Comparison of ENCODE assay signal across 19 mouse cellular contexts in the genomic region with DNA sequence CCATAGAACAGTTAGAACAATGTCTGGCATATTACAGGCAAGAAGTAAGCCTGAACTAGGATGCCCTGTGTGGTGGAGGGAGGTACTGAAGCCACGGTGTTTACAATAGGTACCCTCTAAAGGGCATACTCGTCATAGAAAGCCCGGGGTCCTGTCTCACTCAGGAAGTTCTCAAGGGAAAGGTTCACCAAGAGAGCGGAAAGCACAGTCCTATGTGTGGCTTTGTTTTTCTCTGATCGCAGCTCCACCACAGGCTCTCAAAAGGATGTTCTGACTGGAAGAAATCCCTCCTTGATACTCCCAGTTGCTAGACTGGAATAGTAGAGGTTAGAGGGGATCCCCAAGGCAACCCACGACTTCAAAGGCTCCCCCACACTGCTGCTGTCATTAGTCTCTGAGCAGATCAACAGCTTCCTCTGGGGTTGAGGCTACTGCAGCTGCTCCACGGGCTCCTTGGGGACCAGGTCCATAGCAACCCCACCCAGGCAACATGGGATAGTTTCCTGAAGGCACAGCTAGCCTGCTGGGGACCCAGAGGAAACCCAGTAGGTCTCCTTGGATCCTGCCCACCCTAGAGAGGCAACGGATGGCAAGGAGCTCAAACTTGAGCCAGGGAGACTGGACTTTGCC. TPM values are rescaled to one million over a fixed set of nuclear protein-coding genes. Genes with fewer than 3 reads are reported as not detected.
DNase-seq lines count a peak whose midpoint lies in the region; TF ChIP-seq lines count a peak whose summit lies in the region.
"Had no signal": no experiment of that assay in that cellular context is flagged by ENCODE, and none has a peak within 500 bp of the region (broad histone marks: within the 10 kb centered on the region; RNA-seq: fewer than 3 reads in every experiment).

No protein-coding gene starts in this region.

- TF ChIP-seq CTCF in gastrocnemius, adult 2 months (IDR thresholded peaks at IDR 0.05) = no peak

- H3K27ac ChIP-seq in gastrocnemius, adult 2 months = peak overlapping the region; percentile 86
- H3K27ac ChIP-seq: forebrain, embryonic 12.5 days; hindbrain, embryonic 12.5 days; liver, embryonic 14.5 days; midbrain, embryonic 12.5 days had no signal

- no peaks in the 10 kb centered on the region for H3K36me3 ChIP-seq in splenic B cell, adult 2 months (ENCODE audit: control insufficient read depth, insufficient read depth, low read length, poor library complexity, severe bottlenecking)
- H3K36me3 ChIP-seq: forebrain, embryonic 12.5 days; hindbrain, embryonic 12.5 days; midbrain, embryonic 12.5 days had no signal

- no peak overlapping the region for H3K4me3 ChIP-seq in gastrocnemius, adult 2 months
- H3K4me3 ChIP-seq: forebrain, embryonic 12.5 days; hindbrain, embryonic 12.5 days; midbrain, embryonic 12.5 days; myocyte had no signal

- H3K27me3 ChIP-seq in splenic B cell, adult 2 months (ENCODE audit: control insufficient read depth, insufficient read depth, low read length, poor library complexity, severe bottlenecking) = no peaks in the 10 kb centered on the region
- H3K27me3 ChIP-seq: forebrain, embryonic 12.5 days; hindbrain, embryonic 12.5 days; midbrain, embryonic 12.5 days had no signal

- intact Hi-C loops in gastrocnemius, adult 2 months (cut with DNase I) = no loop called here

- no peak for DNase-seq in gastrocnemius, adult 2 months
- DNase-seq in gastrocnemius, adult 18-20 months (ENCODE audit: low spot score) = no peak
- DNase-seq in spleen, adult 12 weeks (ENCODE audit: low spot score) = peak; percentile 11
- DNase-seq in spleen, postnatal 4 days (ENCODE audit: low spot score in 2 of 2) = no peak
- peak; percentile 24 for DNase-seq in splenic B cell, adult 2 months (ENCODE audit: low read depth, low spot score)
- no peak for DNase-seq in kidney, postnatal 25 days
- no peak for DNase-seq in urinary bladder, postnatal 4 days (ENCODE audit: low spot score in 2 of 2)
- no peak for DNase-seq in cerebellum, postnatal 36 days
- DNase-seq: adrenal gland, postnatal 36 days; kidney, adult 11 months; kidney, postnatal 36 days; layer of hippocampus, postnatal 36 days; left cerebral cortex, postnatal 4 days; lung, postnatal 14 days had no signal

RNA-seq across cellular contexts. Expression of gene Ehd3, which starts 9.2 kb away (rescaled TPM):
- total RNA-seq in gastrocnemius, adult 2 months (2021) = 1 to 10 TPM; 3.4 to 5.9 TPM
- total RNA-seq in gastrocnemius, adult 18-20 months (2021) = 1 to 10 TPM; 5.9 to 6.3 TPM

Comparison
In these comparisons a context has a peak if more than half of its experiments do, and no peak if none do; other contexts are left out.
1. DNase-seq: peak in spleen, adult 12 weeks (single experiment) and splenic B cell, adult 2 months (single experiment); none in gastrocnemius, adult 2 months (single experiment), gastrocnemius, adult 18-20 months (single experiment), spleen, postnatal 4 days (0 of 2), kidney, postnatal 25 days (0 of 2), urinary bladder, postnatal 4 days (0 of 2) and cerebellum, postnatal 36 days (0 of 2).